Comparison of ENCODE assay signal across 12 mouse cellular contexts in genomic region chr4:119082740-119083231, GRCm38 (mm10). TPM values are rescaled to one million over a fixed set of nuclear protein-coding genes. Genes with fewer than 3 reads are reported as not detected.
DNase-seq lines count a peak whose midpoint lies in the region; ATAC-seq and TF ChIP-seq lines count a peak whose summit lies in the region.
"Had no signal": no experiment of that assay in that cellular context is flagged by ENCODE, and none has a peak within 500 bp of the region (broad histone marks: within the 10 kb centered on the region; RNA-seq: fewer than 3 reads in every experiment).

No protein-coding gene starts in this region.

- intact Hi-C loops in gastrocnemius, adult 2 months (cut with DNase I) = no loop called here

- no peaks in the 10 kb centered on the region for H3K27me3 ChIP-seq in heart, embryonic 10.5 days (ENCODE audit: insufficient read depth, poor library complexity, severe bottlenecking)
- H3K27me3 ChIP-seq in lung, postnatal 0 days (replicated peaks; ENCODE audit: insufficient read depth, low read length) = no peaks in the 10 kb centered on the region

- H3K4me1 ChIP-seq in heart, embryonic 10.5 days = peaks cover 6% of the 10 kb centered on the region
- H3K4me1 ChIP-seq in lung, postnatal 0 days (ENCODE audit: insufficient read depth, low read depth, low read length) = peaks cover 3% of the 10 kb centered on the region; the same call in 1 of the 2 replicates
- H3K4me1 ChIP-seq in lung, adult 2 months (ENCODE audit: control insufficient read depth, insufficient read depth, low read length) = no peaks in the 10 kb centered on the region

- 42% methylated on average over 3 of the region's 3 CpGs for WGBS in heart, embryonic 10.5 days
- 15% methylated on average over 3 of the region's 3 CpGs for WGBS in lung, postnatal 0 days
- WGBS in lung, adult 2 months = 18% methylated on average over 3 of the region's 3 CpGs

- no peaks in the 10 kb centered on the region for H3K9me3 ChIP-seq in heart, embryonic 10.5 days
- no peaks in the 10 kb centered on the region for H3K9me3 ChIP-seq in lung, postnatal 0 days (ENCODE audit: low read length)

- no peak for TF ChIP-seq EP300 in lung, postnatal 0 days (IDR thresholded peaks at IDR 0.05)

- 0 out of 2 replicates have a peak overlapping the region, but pooled peaks have one; percentile 6 for H3K27ac ChIP-seq in heart, embryonic 10.5 days
- no peak overlapping the region for H3K27ac ChIP-seq in lung, postnatal 0 days (ENCODE audit: low read length)
- H3K27ac ChIP-seq in gastrocnemius, adult 2 months = no peak overlapping the region
- H3K27ac ChIP-seq: stomach, postnatal 0 days had no signal

- no peak; the same call in 1 of the 2 replicates for ATAC-seq in lung, postnatal 0 days

- TF ChIP-seq CTCF in lung, postnatal 0 days (IDR thresholded peaks at IDR 0.05) = no peak
- no peak for TF ChIP-seq CTCF in lung, adult 2 months (IDR thresholded peaks at IDR 0.05; ENCODE audit: insufficient read depth, low read length)
- TF ChIP-seq CTCF in gastrocnemius, adult 2 months (IDR thresholded peaks at IDR 0.05) = no peak

- H3K4me3 ChIP-seq in heart, embryonic 10.5 days = no peak overlapping the region
- no peak overlapping the region for H3K4me3 ChIP-seq in lung, postnatal 0 days (ENCODE audit: low read depth, low read length)
- no peak overlapping the region for H3K4me3 ChIP-seq in lung, adult 2 months (replicated peaks; ENCODE audit: extremely low read depth, low read depth, low read length)
- H3K4me3 ChIP-seq in gastrocnemius, adult 2 months = no peak overlapping the region

- H3K4me2 ChIP-seq in lung, postnatal 0 days (replicated peaks; ENCODE audit: low read depth, low read length) = no peak overlapping the region

- DNase-seq in heart, embryonic 10.5 days (ENCODE audit: low spot score) = no peak
- no peak for DNase-seq in heart, adult 18-20 months
- DNase-seq in lung, postnatal 0 days (ENCODE audit: low spot score) = peak; percentile 40
- no peak for DNase-seq in lung, adult 2 months
- DNase-seq in Muller cell, postnatal 12 days (ENCODE audit: inconsistent ontology term) = peak; percentile 61
- peak; percentile 11 for DNase-seq in lung, postnatal 36 days
- no peak for DNase-seq in thymus, adult 18-20 months
- no peak for DNase-seq in gastrocnemius, adult 2 months
- DNase-seq: cerebellum, adult 2 months; gastrocnemius, postnatal 25 days; kidney, postnatal 25 days had no signal

- no peak overlapping the region for H3K9ac ChIP-seq in lung, postnatal 0 days (replicated peaks; ENCODE audit: low read depth)

- no peaks in the 10 kb centered on the region for H3K36me3 ChIP-seq in heart, embryonic 10.5 days
- no peaks in the 10 kb centered on the region for H3K36me3 ChIP-seq in lung, postnatal 0 days (ENCODE audit: insufficient read depth, low read length)

- no peak for TF ChIP-seq POLR2A in lung, adult 2 months (IDR thresholded peaks at IDR 0.05; ENCODE audit: borderline replicate concordance, extremely low read depth, low read depth, low read length)

RNA-seq across cellular contexts. Expression of gene Slc2a1, which starts 25.7 kb away (rescaled TPM):
- 549 and 607 TPM in 2 replicates for polyA plus RNA-seq in heart, embryonic 10.5 days (2016; fragmentation: Nextera tagmentation; extraction: Ambion mirVana)
- total RNA-seq in heart, adult 18-20 months (2021) = 10 to 100 TPM; 12.2 to 13.5 TPM
- polyA plus RNA-seq in lung, postnatal 0 days (2015; fragmentation: Nextera tagmentation; extraction: Ambion mirVana) = 16.7 and 20.4 TPM in 2 replicates
- 32.0 and 39.0 TPM in 2 replicates for polyA plus RNA-seq in lung, adult 2 months (2012; rRNA removed)
- total RNA-seq in gastrocnemius, adult 2 months (2021) = 1 to 10 TPM; 5.1 to 6.3 TPM

Comparison
In these comparisons a context has a peak if more than half of its experiments do, and no peak if none do; other contexts are left out.
1. DNase-seq: peak in lung, postnatal 0 days (single experiment), Muller cell, postnatal 12 days (single experiment) and lung, postnatal 36 days (single experiment); none in heart, embryonic 10.5 days (single experiment), heart, adult 18-20 months (0 of 2), lung, adult 2 months (single experiment), thymus, adult 18-20 months (0 of 2) and gastrocnemius, adult 2 months (single experiment).
2. RNA of gene Slc2a1, which starts 25.7 kb away (polyA plus RNA-seq): 549 to 607 TPM in heart, embryonic 10.5 days; 32.0 to 39.0 TPM in lung, adult 2 months and 16.7 to 20.4 TPM in lung, postnatal 0 days; every median in the first group is over 10 times any median in the second.